Mouse (Mus musculus): Measurements from ENCODE around the gene Tmem131. TPM values are rescaled to one million over a fixed set of nuclear protein-coding genes. Genes with fewer than 3 reads are reported as not detected.
"Not testable (repeated sequence)": the region's sequence is repeated elsewhere in the genome, so short reads cannot be mapped to it uniquely, and the experiment has no call there.

Tmem131 gene
- polyA plus RNA-seq, 1 experiment from 2014 or later: 14.9 TPM

DNA sequence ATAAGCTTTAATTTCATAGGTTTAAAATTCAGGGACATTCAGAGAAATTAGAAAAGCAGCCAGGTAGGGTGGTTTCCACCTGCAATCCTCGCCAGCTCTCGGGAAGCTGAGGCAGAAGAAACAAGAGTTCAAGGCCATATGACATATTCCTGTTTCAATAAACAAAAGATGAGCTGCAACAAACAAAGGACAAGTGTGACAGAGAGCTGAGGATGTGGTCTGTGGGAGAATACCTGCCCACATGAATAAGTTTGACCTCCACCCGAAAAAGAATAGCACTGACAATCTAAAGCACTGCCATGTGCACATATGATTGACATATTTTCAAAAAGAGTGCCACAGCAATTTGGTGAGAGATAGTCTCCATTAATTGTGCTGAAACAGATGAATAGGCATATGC is 31.9 kb downstream of the Tmem131 start:
- Histone ChIP-seq H3K4me2 (no peak overlapping the region), H3K27me3 (replicated peaks) (no peaks in the 10 kb centered on the region), H3K9me3 (replicated peaks) (no peaks in the 10 kb centered on the region), H3K4me3 (no peak overlapping the region), H3K27ac (peak overlapping the region; percentile 30; the same call in 1 of the 2 replicates), H3K9ac (no peak overlapping the region), H3K36me3 (peaks cover 25% of the 10 kb centered on the region), H3K4me1 (peaks cover 78% of the 10 kb centered on the region)
- ATAC-seq: no peak
- 85% methylated on average over 3 of the region's 3 CpGs for WGBS (ENCODE audit: insufficient replicate concordance)

DNA sequence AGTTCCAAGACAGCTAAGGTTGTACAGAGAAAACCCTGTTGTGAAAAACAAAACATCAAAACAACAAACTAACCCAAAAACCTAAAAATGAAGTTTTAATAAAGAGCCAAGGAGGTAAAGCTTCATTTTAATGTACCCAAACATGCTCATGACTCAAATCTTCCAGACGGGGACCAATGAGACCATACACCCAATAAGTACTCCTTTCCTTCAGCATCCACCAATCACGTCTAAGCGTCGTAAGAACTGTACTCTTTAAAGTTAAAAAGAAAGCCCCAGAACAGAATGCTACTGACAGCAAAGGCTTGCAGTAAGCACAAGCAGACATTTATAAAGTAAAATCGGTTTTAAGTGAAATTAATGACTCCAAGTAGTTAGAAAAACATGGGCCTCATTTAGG is 33.1 kb downstream of the Tmem131 start:
- Histone ChIP-seq H3K27me3 (replicated peaks) (no peaks in the 10 kb centered on the region), H3K4me1 (peaks cover 69% of the 10 kb centered on the region), H3K9me3 (replicated peaks) (no peaks in the 10 kb centered on the region), H3K4me2 (no peak overlapping the region), H3K36me3 (peaks cover 16% of the 10 kb centered on the region), H3K4me3 (no peak overlapping the region), H3K9ac (no peak overlapping the region), H3K27ac (0 out of 2 replicates have a peak overlapping the region, but pooled peaks have one; percentile 20)
- no peak for ATAC-seq
- WGBS (ENCODE audit: insufficient replicate concordance): 86% methylated on average over 5 of the region's 5 CpGs

DNA sequence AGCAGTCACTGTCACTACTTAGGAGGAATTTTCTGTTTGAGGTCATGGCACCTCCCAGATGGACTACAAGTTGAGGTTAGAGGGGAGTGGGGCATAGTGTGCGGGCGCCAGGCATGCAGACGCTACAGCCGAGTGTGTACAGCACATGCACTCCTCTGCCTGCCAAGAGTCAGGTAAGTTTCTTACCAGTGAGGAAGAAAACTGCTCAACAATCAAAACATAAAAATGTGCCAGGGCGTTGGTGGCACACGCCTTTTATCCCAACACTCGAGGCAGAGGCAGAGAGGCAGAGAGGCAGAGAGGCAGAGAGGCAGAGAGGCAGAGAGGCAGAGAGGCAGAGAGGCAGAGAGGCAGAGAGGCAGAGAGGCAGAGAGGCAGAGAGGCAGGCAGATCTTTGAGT is 33.5 kb downstream of the Tmem131 start:
- not testable (repeated sequence) for ATAC-seq; H3K4me2 ChIP-seq; H3K4me3 ChIP-seq; H3K27me3 ChIP-seq (replicated peaks); H3K9ac ChIP-seq; H3K9me3 ChIP-seq (replicated peaks)
- Histone ChIP-seq H3K4me1 (peaks cover 69% of the 10 kb centered on the region), H3K36me3 (peaks cover 16% of the 10 kb centered on the region), H3K27ac (0 out of 2 replicates have a peak overlapping the region, but pooled peaks have one; percentile 20)
- WGBS (ENCODE audit: insufficient replicate concordance): 85% methylated on average over 7 of the region's 7 CpGs

DNA sequence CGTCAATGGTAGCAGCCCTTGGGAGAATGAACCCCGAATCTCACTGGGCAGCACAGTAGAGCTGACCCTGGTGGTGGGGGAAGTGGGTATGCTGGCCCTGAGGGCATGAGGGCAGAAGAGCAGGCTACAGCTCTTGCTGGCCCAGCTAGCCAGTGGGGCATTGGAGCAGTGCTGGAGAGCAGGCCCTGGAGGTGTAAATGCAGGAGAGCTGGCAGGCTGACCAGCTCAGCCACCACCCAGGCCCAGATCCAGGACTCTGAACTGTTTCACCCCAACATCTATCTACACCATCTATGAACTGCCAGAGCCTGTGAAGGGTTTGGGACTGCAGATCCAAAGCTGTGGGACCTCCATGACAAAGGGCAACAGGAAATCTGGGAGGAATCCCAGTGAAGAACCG is 38.2 kb downstream of the Tmem131 start:
- 76% methylated on average over 3 of the region's 3 CpGs for WGBS (ENCODE audit: insufficient replicate concordance)
- Histone ChIP-seq H3K9ac (no peak overlapping the region; the same call in 1 of the 2 replicates), H3K9me3 (replicated peaks) (no peaks in the 10 kb centered on the region), H3K4me3 (no peak overlapping the region), H3K4me2 (no peak overlapping the region), H3K36me3 (peaks cover 16% of the 10 kb centered on the region), H3K27me3 (replicated peaks) (no peaks in the 10 kb centered on the region), H3K27ac (0 out of 2 replicates have a peak overlapping the region, but pooled peaks have one; percentile 32), H3K4me1 (peaks cover 57% of the 10 kb centered on the region)
- ATAC-seq: no peak

DNA sequence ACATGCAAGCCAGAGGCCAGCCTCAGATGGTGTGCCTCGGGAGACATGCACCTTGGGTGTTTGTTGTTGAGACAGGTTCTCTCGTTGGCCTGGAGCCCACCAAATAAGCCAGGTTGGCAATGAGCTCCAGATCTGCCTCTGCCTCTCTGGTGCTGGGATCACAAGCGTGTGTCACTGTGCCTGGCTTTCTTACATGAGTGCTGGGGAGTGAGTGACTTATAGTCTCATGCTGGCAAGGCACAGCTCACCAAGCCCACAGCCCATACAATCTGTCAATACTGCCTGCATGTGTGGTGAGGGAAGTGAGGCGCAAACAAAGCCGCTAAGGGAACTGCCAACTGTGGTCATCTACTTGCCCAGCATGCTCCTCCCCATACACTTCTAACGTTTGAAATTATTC is 39.0 kb downstream of the Tmem131 start:
- no peak for ATAC-seq
- H3K9me3 ChIP-seq (replicated peaks): no peaks in the 10 kb centered on the region
- peak overlapping the region; percentile 32; the same call in 1 of the 2 replicates for H3K27ac ChIP-seq
- WGBS (ENCODE audit: insufficient replicate concordance): 64% methylated on average over 6 of the region's 6 CpGs
- H3K36me3 ChIP-seq: peaks cover 16% of the 10 kb centered on the region
- no peak overlapping the region for H3K9ac ChIP-seq
- H3K4me2 ChIP-seq: no peak overlapping the region
- H3K4me1 ChIP-seq: peaks cover 51% of the 10 kb centered on the region
- no peak overlapping the region for H3K4me3 ChIP-seq
- no peaks in the 10 kb centered on the region for H3K27me3 ChIP-seq (replicated peaks)

DNA sequence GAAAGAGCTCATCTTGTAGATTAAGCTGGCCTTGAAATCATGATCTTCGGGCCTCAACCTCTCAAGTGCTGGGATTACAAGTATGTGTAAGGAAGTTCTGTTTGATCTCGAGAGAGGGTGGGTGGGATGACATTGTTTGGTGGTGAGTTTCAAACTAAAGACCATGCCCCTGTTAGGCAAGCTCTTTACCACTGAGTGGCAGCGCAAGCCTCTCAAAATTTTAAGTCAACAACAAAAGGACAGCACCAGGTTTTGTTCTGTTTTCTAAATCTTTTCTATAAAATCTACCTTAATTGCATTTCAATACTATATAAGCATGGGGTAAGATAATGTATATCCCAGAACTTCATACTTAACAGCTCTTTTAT is 39.4 kb downstream of the Tmem131 start:
- no peak overlapping the region for H3K9ac ChIP-seq

DNA sequence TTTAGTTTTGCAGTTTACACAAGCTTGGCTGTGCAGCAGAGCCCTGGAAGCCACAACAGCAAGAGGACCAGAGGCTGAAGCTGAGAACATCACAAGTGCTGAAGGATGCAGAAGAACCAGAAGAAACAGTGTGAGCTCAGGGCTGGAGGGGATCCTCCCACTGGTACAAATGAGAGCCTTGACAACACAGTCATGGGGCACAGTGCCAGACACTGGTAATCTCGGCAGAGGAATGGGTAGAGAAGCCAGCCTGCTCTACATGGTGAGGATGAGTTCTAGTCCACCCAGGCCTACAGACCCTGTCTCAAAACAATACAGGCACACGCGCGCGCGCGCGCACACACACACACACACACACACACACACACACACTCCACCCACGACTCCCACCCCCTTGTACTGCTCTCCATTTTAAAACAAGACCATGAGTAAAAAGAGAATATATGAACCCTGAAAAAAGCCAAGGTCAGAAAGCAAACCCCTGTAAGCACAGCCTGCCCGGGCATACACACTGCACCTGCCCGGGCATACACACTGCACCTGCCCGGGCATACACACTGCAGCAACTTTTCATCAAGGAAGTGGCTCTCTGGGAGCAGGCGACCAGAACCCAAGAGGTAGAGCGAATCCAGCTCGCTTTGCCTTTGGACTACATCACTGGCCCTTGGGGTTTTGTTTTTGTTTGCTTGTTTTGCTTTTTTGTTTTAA is 39.9 kb downstream of the Tmem131 start:
- H3K36me3 ChIP-seq: peaks cover 14% of the 10 kb centered on the region
- no peak overlapping the region for H3K4me3 ChIP-seq
- WGBS (ENCODE audit: insufficient replicate concordance): 88% methylated on average over 15 of the region's 15 CpGs
- ATAC-seq: no peak
- H3K27me3 ChIP-seq (replicated peaks): no peaks in the 10 kb centered on the region
- H3K4me2 ChIP-seq: no peak overlapping the region
- no peak overlapping the region for H3K9ac ChIP-seq
- peaks cover 42% of the 10 kb centered on the region for H3K4me1 ChIP-seq
- H3K27ac ChIP-seq: no peak overlapping the region
- H3K9me3 ChIP-seq (replicated peaks): no peaks in the 10 kb centered on the region

More for the DNA sequence above, 39.4 kb downstream of the Tmem131 start:
- H3K36me3 ChIP-seq: peaks cover 16% of the 10 kb centered on the region
- H3K4me3 ChIP-seq: no peak overlapping the region
- no peaks in the 10 kb centered on the region for H3K27me3 ChIP-seq (replicated peaks)
- H3K4me1 ChIP-seq: peaks cover 47% of the 10 kb centered on the region
- ATAC-seq: no peak
- H3K4me2 ChIP-seq: no peak overlapping the region
- 63% methylated on average over 3 of the region's 3 CpGs for WGBS (ENCODE audit: insufficient replicate concordance)
- no peak overlapping the region; the same call in 1 of the 2 replicates for H3K27ac ChIP-seq
- H3K9me3 ChIP-seq (replicated peaks): no peaks in the 10 kb centered on the region

DNA sequence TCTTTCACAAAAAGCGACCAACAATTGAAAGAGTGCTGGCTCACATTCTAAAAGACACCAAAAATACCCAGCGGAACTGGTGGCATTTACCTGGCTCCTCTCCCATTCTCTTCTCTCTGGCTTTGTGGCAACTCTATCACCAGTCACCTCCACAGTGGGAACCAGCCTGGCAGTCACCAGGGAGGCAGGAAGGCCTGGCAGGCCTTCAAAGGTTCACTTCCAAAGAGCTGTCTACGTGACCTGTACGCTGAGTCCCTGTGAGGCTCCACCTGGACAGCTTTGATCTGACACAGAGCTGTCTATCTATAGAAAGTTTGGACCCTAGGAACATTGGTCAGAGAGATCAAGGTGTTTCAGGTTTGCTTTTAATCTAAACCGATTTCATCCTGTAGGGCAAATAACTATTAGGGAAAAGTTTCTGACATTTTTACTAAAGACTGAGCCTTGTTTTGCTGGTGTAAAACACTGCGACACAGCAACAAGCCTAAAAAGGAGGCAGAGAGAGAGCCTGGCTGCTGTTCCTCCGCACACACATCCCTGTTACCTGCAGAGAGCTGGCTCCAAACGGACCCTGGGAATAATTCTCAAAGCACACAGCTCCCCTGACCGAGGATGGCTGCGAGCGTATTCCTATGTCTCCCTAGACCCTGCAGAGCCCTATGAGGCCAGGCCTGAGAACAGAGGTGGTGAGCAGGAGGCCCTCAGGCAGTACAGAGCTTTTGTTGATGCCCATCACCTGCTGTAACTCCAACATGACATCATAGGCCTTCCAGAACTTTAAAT is 40.7 kb downstream of the Tmem131 start:
- H3K27ac ChIP-seq: no peak overlapping the region; the same call in none of the 2 replicates
- H3K9ac ChIP-seq: no peak overlapping the region
- H3K27me3 ChIP-seq (replicated peaks): no peaks in the 10 kb centered on the region
- H3K9me3 ChIP-seq (replicated peaks): no peaks in the 10 kb centered on the region
- 87% methylated on average over 11 of the region's 11 CpGs for WGBS (ENCODE audit: insufficient replicate concordance)
- H3K36me3 ChIP-seq: peaks cover 9% of the 10 kb centered on the region
- peaks cover 35% of the 10 kb centered on the region for H3K4me1 ChIP-seq
- ATAC-seq: no peak
- no peak overlapping the region for H3K4me2 ChIP-seq
- H3K4me3 ChIP-seq: no peak overlapping the region

DNA sequence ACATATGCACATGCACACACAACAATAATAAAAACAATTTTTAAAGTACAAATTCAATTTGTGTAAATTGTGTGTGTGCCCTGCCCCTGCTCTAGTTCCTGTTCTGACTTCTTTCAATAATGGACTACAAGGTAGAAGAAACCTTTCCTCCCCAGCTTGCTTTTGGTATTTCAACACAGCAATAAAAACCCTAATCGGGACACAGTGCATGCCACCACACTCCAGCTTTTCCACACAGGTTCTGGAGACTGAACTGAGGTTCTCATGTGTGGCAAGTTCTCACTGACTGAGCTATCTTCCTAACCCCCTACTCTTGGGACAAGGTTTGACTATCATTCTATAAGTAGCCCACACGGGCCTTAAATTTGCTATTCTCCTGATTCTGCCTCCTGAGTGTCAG is 43.8 kb downstream of the Tmem131 start:
- Histone ChIP-seq H3K4me3 (no peak overlapping the region), H3K4me1 (peaks cover 44% of the 10 kb centered on the region), H3K4me2 (no peak overlapping the region), H3K9ac (no peak overlapping the region), H3K27ac (no peak overlapping the region), H3K36me3 (no peaks in the 10 kb centered on the region), H3K27me3 (replicated peaks) (no peaks in the 10 kb centered on the region), H3K9me3 (replicated peaks) (no peaks in the 10 kb centered on the region)
- WGBS (ENCODE audit: insufficient replicate concordance): 85% methylated on average over 2 of the region's 2 CpGs
- no peak for ATAC-seq

DNA sequence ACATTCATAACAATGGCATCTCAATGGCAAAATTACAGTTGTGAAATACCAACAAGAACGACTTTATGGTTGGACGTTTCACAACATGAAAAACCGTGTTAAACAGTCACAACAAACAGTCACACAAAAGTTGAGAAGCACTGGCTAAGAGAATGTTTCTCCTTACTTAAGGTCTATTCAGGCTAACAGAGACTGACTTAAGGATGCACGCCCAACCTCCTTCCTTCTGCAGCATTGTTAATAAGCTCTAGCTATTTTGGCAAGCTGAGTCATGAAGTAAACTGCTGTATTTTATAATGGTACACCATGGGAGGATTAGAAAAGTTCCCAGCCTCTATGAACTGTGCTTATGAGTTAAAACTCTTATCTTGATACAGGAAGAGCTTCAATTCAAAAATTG is 47.0 kb downstream of the Tmem131 start:
- Histone ChIP-seq H3K4me2 (no peak overlapping the region), H3K4me1 (peaks cover 54% of the 10 kb centered on the region), H3K27ac (no peak overlapping the region), H3K9ac (no peak overlapping the region), H3K9me3 (replicated peaks) (no peaks in the 10 kb centered on the region), H3K4me3 (no peak overlapping the region), H3K36me3 (no peaks in the 10 kb centered on the region), H3K27me3 (replicated peaks) (no peaks in the 10 kb centered on the region)
- WGBS (ENCODE audit: insufficient replicate concordance): 86% methylated on average over 4 of the region's 4 CpGs
- no peak for ATAC-seq

DNA sequence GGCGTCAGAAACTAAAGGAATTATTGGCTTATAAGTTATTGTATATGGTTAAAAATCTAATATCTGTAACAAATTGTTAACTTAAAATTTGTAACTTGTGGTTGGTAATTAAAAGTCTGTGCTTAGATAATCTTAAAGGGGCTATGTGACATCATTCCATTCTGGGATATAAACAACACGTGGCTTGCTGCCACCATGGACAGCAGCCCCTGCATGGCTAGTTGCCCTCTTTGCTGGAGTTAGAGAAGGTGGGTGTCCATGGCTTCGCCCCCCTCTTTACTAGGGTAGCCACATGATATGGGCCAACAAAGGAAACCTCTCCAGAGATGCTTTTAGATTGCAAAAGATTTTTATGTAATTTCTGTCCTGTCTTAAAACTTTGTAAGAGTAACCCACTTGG is 48.0 kb downstream of the Tmem131 start:
- no peak overlapping the region for H3K4me2 ChIP-seq
- no peaks in the 10 kb centered on the region for H3K9me3 ChIP-seq (replicated peaks)
- no peak overlapping the region for H3K27ac ChIP-seq
- peaks cover 58% of the 10 kb centered on the region for H3K4me1 ChIP-seq
- H3K27me3 ChIP-seq (replicated peaks): no peaks in the 10 kb centered on the region
- no peaks in the 10 kb centered on the region for H3K36me3 ChIP-seq
- H3K4me3 ChIP-seq: no peak overlapping the region
- no peak overlapping the region for H3K9ac ChIP-seq
- 76% methylated on average over 3 of the region's 3 CpGs for WGBS (ENCODE audit: insufficient replicate concordance)
- ATAC-seq: no peak

DNA sequence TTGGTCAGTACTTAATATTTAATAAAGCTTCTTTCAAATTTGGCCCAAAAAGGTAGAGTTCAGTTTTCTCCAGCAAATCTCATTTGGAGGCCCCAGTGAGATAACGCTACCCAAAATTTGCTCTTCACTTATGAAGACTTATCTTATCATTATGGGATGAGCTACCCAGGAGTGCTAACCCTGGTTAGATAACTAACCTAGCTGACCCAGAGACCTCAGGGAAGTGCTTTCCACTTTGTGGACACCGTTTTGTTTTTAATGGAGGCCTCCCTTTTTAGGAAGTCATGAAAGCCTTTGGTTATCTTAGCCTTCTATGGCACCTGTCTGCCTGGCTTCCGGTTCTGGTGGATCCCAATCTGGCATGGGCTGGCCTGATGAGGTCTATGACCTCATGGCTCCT is 49.3 kb downstream of the Tmem131 start:
- WGBS (ENCODE audit: insufficient replicate concordance): 52% methylated on average over 3 of the region's 3 CpGs
- Histone ChIP-seq H3K36me3 (no peaks in the 10 kb centered on the region), H3K9ac (no peak overlapping the region)

More for the DNA sequence above, 49.3 kb downstream of the Tmem131 start:
- H3K27me3 ChIP-seq (replicated peaks): no peaks in the 10 kb centered on the region
- no peaks in the 10 kb centered on the region for H3K9me3 ChIP-seq (replicated peaks)
- H3K27ac ChIP-seq: 0 out of 2 replicates have a peak overlapping the region, but pooled peaks have one; percentile 1
- ATAC-seq: no peak
- peak overlapping the region; percentile 13 for H3K4me2 ChIP-seq
- peaks cover 59% of the 10 kb centered on the region for H3K4me1 ChIP-seq
- H3K4me3 ChIP-seq: no peak overlapping the region
